Mouse (Mus musculus) CH12.LX (cell line): ENCODE measurements around the gene Phf21a.

Source experiments
- BHLHE40 ChIP-seq: IDR thresholded peaks from 2 replicates; pipeline ENCODE4 v1.6.1; 2011; ENCODE audit warnings: mild to moderate bottlenecking, low read depth, low read length, improper control_type of control experiment
- CTCF ChIP-seq, 2 experiments: IDR thresholded peaks in 1 of 2; conservative IDR thresholded peaks in 1 of 2; 2 replicates each; pipeline ENCODE4 v1.5.1; 2011 to 2012; ENCODE audit warnings: low read depth in 2 of 2, low read length in 2 of 2, improper control_type of control experiment in 1 of 2, inconsistent platforms in 1 of 2, mild to moderate bottlenecking in 1 of 2, moderate library complexity in 1 of 2
- EP300 ChIP-seq: IDR thresholded peaks from 2 replicates; pipeline ENCODE4 v1.6.1; 2011; ENCODE audit warnings: low read length, improper control_type of control experiment
- HCFC1 ChIP-seq: IDR thresholded peaks from 2 replicates; pipeline ENCODE4 v1.6.1; 2012; ENCODE audit warnings: low read depth, mild to moderate bottlenecking, inconsistent platforms, low read length, improper control_type of control experiment
- JUND ChIP-seq: conservative IDR thresholded peaks from 2 replicates; pipeline ENCODE4 v1.6.1; 2011; ENCODE audit warnings: low read depth, low read length, improper control_type of control experiment
- KAT2A ChIP-seq: IDR thresholded peaks from 2 replicates; pipeline ENCODE4 v1.6.1; 2012; ENCODE audit warnings: low read length, improper control_type of control experiment, inconsistent platforms; ENCODE audit not compliant: insufficient replicate concordance
- NRF1 ChIP-seq: IDR thresholded peaks from 2 replicates; pipeline ENCODE4 v1.6.1; 2014; ENCODE audit warnings: low read depth, mild to moderate bottlenecking, inconsistent platforms, low read length, improper control_type of control experiment, moderate library complexity
- POLR2A ChIP-seq: IDR thresholded peaks from 2 replicates; pipeline ENCODE4 v1.6.1; 2011; ENCODE audit warnings: low read depth, mild to moderate bottlenecking, improper control_type of control experiment, low read length
- SMC3 ChIP-seq: IDR thresholded peaks from 2 replicates; pipeline ENCODE4 v1.6.1; 2011; ENCODE audit warnings: low read depth, low read length, improper control_type of control experiment
- UBTF ChIP-seq: IDR thresholded peaks from 2 replicates; pipeline ENCODE4 v1.6.1; 2012; ENCODE audit warnings: low read depth, mild to moderate bottlenecking, inconsistent platforms, low read length, improper control_type of control experiment, moderate library complexity
- ZC3H11A ChIP-seq: IDR thresholded peaks from 2 replicates; pipeline ENCODE4 v1.6.1; 2012; ENCODE audit warnings: low read depth, mild to moderate bottlenecking, inconsistent platforms, low read length, improper control_type of control experiment

GRCm38 (mm10) chr2:92092817-92093216 lies at the start of gene Phf21a:
- TF ChIP-seq KAT2A (no peak), POLR2A (no peak), BHLHE40 (no peak), EP300 (no peak), CTCF (conservative IDR thresholded peaks at IDR 0.05 in 1 of 2, IDR thresholded peaks at IDR 0.05 in 1 of 2; ENCODE audit: low read depth in 2 of 2, low read length in 2 of 2) (no peak), NRF1 (no peak), ZC3H11A (no peak), UBTF (no peak), SMC3 (no peak), HCFC1 (no peak), JUND (no peak)
